Mouse (Mus musculus): ENCODE measurements around the gene Il17ra.

The Il17ra gene

GRCm38 (mm10) chr6:120509975-120510374 lies 46.9 kb downstream of the Il17ra start:
- in situ Hi-C loops (cut with MboI), result no loop called here

- in situ Hi-C loops (cut with MboI), result no loop called here
These were observed 47.4 kb downstream of the Il17ra start for GRCm38 (mm10) chr6:120510425-120510824.

GRCm38 (mm10) chr6:120511212-120511611 lies 48.2 kb downstream of the Il17ra start:
- in situ Hi-C loops (cut with MboI), result no loop called here

GRCm38 (mm10) chr6:120516422-120516821 lies 53.4 kb downstream of the Il17ra start:
- in situ Hi-C loops (cut with MboI), result no loop called here

GRCm38 (mm10) chr6:120516879-120517278 lies 53.8 kb downstream of the Il17ra start:
- in situ Hi-C loops (cut with MboI), result no loop called here

- in situ Hi-C loops (cut with MboI), result no loop called here
These were observed 54.3 kb downstream of the Il17ra start for GRCm38 (mm10) chr6:120517311-120517710.

- in situ Hi-C loops (cut with MboI), result no loop called here
These were observed 56.6 kb downstream of the Il17ra start for GRCm38 (mm10) chr6:120519647-120520046.

DNA sequence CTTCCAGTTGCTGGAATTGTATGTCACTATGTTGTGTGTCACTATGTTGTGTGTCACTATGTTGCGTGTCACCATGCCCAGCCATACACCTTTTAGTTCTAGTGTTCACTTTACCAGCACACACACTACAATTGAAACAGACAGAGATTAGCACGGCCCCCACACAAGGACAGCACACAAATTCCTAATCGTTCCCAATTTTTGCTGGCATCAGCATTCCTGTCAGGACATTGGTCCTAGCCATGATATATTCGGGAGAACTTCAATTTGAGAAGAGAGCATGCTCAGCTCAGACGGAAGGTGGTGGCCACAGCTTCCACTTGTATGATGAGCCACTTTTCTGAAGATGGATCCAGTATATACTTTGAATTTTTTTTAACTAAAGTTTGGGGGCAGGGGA lies 61.7 kb downstream of the Il17ra start:
- in situ Hi-C loops (cut with MboI), result no loop called here

GRCm38 (mm10) chr6:120529123-120529522 lies 66.1 kb downstream of the Il17ra start:
- in situ Hi-C loops (cut with MboI), result no loop called here

- in situ Hi-C loops (cut with MboI), result no loop called here
These were observed 68.2 kb downstream of the Il17ra start, which contains the start of gene Hdhd5 for GRCm38 (mm10) chr6:120531020-120531965. Hdhd5 (minus strand) TSS chr6:120531319.

DNA sequence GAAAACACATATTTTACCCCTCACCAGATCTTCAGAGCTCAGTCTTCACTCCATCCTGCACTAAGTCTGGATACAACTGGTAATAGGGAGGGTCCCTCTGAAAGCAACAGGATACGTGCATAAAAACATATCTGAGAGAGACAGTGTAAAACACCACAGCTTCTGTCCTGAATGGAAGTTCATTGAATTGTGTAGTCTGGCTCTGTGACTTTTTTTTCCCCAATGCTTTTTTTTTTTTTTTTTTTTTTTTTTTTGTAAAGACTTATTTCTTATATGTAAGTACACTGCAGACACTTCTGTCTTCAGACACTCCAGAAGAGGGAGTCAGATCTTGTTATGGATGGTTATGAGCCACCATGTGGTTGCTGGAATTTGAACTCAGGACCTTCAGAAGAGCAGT lies 69.5 kb downstream of the Il17ra start:
- in situ Hi-C loops (cut with MboI), result no loop called here

GRCm38 (mm10) chr6:120536337-120536736 lies 73.3 kb downstream of the Il17ra start:
- in situ Hi-C loops (cut with MboI), result loop anchor here (5.0 kb wide), 1 partner anchor 201 kb away; no protein-coding TSS in a partner anchor

Data from mature B cell (primary cell).